In genomic region chr9:71128911-71129310, GRCm38 (mm10) we compare ENCODE assay signal across 8 mouse cellular contexts. TPM values are rescaled to one million over a fixed set of nuclear protein-coding genes. Genes with fewer than 3 reads are reported as not detected.
DNase-seq lines count a peak whose midpoint lies in the region; ATAC-seq and TF ChIP-seq lines count a peak whose summit lies in the region.

No protein-coding gene starts in this region.

- TF ChIP-seq CTCF in kidney, adult 2 months (conservative IDR thresholded peaks at IDR 0.05; ENCODE audit: insufficient read depth, insufficient read length, low read depth, low read length), result peak; percentile 54

- 44% methylated on average over 5 of the region's 5 CpGs for WGBS in kidney, adult 2 months
- WGBS in kidney, embryonic 16.5 days, result 49% methylated on average over 5 of the region's 5 CpGs
- WGBS in embryonic facial prominence, embryonic 14.5 days, result 56% methylated on average over 5 of the region's 5 CpGs
- 52% methylated on average over 5 of the region's 5 CpGs for WGBS in intestine, embryonic 16.5 days
- WGBS in limb, embryonic 14.5 days, result 61% methylated on average over 5 of the region's 5 CpGs

- peak; percentile 72 for DNase-seq in kidney, adult 2 months
- DNase-seq in adrenal gland, postnatal 25 days, result peak; percentile 30
- DNase-seq in embryonic facial prominence, embryonic 14.5 days (ENCODE audit: low spot score), result peak; percentile 73
- peak; percentile 58 for DNase-seq in limb, embryonic 14.5 days (ENCODE audit: low spot score)
- DNase-seq in retina, embryonic 14.5 days (ENCODE audit: low spot score), result peak; percentile 76
- peak; percentile 26 for DNase-seq in urinary bladder, postnatal 10 days (ENCODE audit: low spot score)

- no peak overlapping the region for H3K27ac ChIP-seq in kidney, adult 2 months (ENCODE audit: insufficient read depth, low read depth, low read length)
- no peak overlapping the region for H3K27ac ChIP-seq in kidney, embryonic 16.5 days (ENCODE audit: low read length)
- H3K27ac ChIP-seq in embryonic facial prominence, embryonic 14.5 days (replicated peaks; ENCODE audit: low read depth, low read length), result no peak overlapping the region
- no peak overlapping the region for H3K27ac ChIP-seq in intestine, embryonic 16.5 days (ENCODE audit: low read length)
- no peak overlapping the region for H3K27ac ChIP-seq in limb, embryonic 14.5 days (replicated peaks; ENCODE audit: low read depth, low read length)

- H3K27me3 ChIP-seq in kidney, adult 2 months (replicated peaks; ENCODE audit: control insufficient read depth, insufficient read depth, low read length), result no peaks in the 10 kb centered on the region
- no peaks in the 10 kb centered on the region for H3K27me3 ChIP-seq in kidney, embryonic 16.5 days (ENCODE audit: insufficient read depth, low read length)
- no peaks in the 10 kb centered on the region for H3K27me3 ChIP-seq in embryonic facial prominence, embryonic 14.5 days (replicated peaks; ENCODE audit: control insufficient read depth, insufficient read depth, low read length)
- H3K27me3 ChIP-seq in intestine, embryonic 16.5 days (replicated peaks; ENCODE audit: control insufficient read depth, insufficient read depth, low read length), result no peaks in the 10 kb centered on the region
- no peaks in the 10 kb centered on the region for H3K27me3 ChIP-seq in limb, embryonic 14.5 days (ENCODE audit: control insufficient read depth, insufficient read depth, low read length)

- H3K4me2 ChIP-seq in kidney, embryonic 16.5 days (replicated peaks; ENCODE audit: low read depth, low read length), result no peak overlapping the region
- H3K4me2 ChIP-seq in embryonic facial prominence, embryonic 14.5 days (ENCODE audit: low read depth, low read length), result no peak overlapping the region
- H3K4me2 ChIP-seq in intestine, embryonic 16.5 days (ENCODE audit: low read depth, low read length), result no peak overlapping the region
- H3K4me2 ChIP-seq in limb, embryonic 14.5 days (replicated peaks; ENCODE audit: low read depth, low read length, severe bottlenecking), result no peak overlapping the region

- H3K36me3 ChIP-seq in kidney, adult 2 months (ENCODE audit: control insufficient read depth, insufficient read depth, low read length), result no peaks in the 10 kb centered on the region
- no peaks in the 10 kb centered on the region for H3K36me3 ChIP-seq in kidney, embryonic 16.5 days (ENCODE audit: insufficient read depth, low read length)
- H3K36me3 ChIP-seq in embryonic facial prominence, embryonic 14.5 days (ENCODE audit: control insufficient read depth, insufficient read depth, low read length), result no peaks in the 10 kb centered on the region
- H3K36me3 ChIP-seq in intestine, embryonic 16.5 days (ENCODE audit: control insufficient read depth, insufficient read depth, low read length), result no peaks in the 10 kb centered on the region
- H3K36me3 ChIP-seq in limb, embryonic 14.5 days (ENCODE audit: control insufficient read depth, insufficient read depth, low read length), result no peaks in the 10 kb centered on the region

- H3K9me3 ChIP-seq in kidney, embryonic 16.5 days (ENCODE audit: low read length), result no peaks in the 10 kb centered on the region
- no peaks in the 10 kb centered on the region for H3K9me3 ChIP-seq in embryonic facial prominence, embryonic 14.5 days (ENCODE audit: control insufficient read depth, low read length)
- H3K9me3 ChIP-seq in intestine, embryonic 16.5 days (ENCODE audit: control insufficient read depth, low read length), result no peaks in the 10 kb centered on the region
- H3K9me3 ChIP-seq in limb, embryonic 14.5 days (ENCODE audit: control insufficient read depth, low read length), result no peaks in the 10 kb centered on the region

- no peak for ATAC-seq in kidney, embryonic 16.5 days (ENCODE audit: low FRiP score, low TSS enrichment)
- ATAC-seq in embryonic facial prominence, embryonic 14.5 days (ENCODE audit: low read depth), result no peak
- peak; percentile 53; the same call in 1 of the 2 replicates for ATAC-seq in intestine, embryonic 16.5 days
- no peak for ATAC-seq in limb, embryonic 14.5 days (ENCODE audit: low FRiP score, low read depth)

- TF ChIP-seq POLR2A in kidney, adult 2 months (IDR thresholded peaks at IDR 0.05; ENCODE audit: low read depth, low read length), result no peak
- TF ChIP-seq POLR2A in limb, embryonic 14.5 days (IDR thresholded peaks at IDR 0.05; ENCODE audit: borderline replicate concordance, extremely low read depth, insufficient read depth, insufficient read length), result no peak

- no peak overlapping the region for H3K9ac ChIP-seq in kidney, embryonic 16.5 days (replicated peaks; ENCODE audit: low read length)
- H3K9ac ChIP-seq in embryonic facial prominence, embryonic 14.5 days (ENCODE audit: low read depth, low read length), result no peak overlapping the region
- H3K9ac ChIP-seq in intestine, embryonic 16.5 days (ENCODE audit: low read depth, low read length), result no peak overlapping the region
- no peak overlapping the region for H3K9ac ChIP-seq in limb, embryonic 14.5 days (ENCODE audit: low read depth, low read length, severe bottlenecking)

- no peak overlapping the region for H3K4me3 ChIP-seq in kidney, adult 2 months (ENCODE audit: insufficient read depth, low read depth, low read length)
- H3K4me3 ChIP-seq in kidney, embryonic 16.5 days (ENCODE audit: low read length), result no peak overlapping the region
- H3K4me3 ChIP-seq in embryonic facial prominence, embryonic 14.5 days (ENCODE audit: low read depth, low read length), result no peak overlapping the region
- H3K4me3 ChIP-seq in intestine, embryonic 16.5 days (ENCODE audit: low read length), result no peak overlapping the region
- no peak overlapping the region for H3K4me3 ChIP-seq in limb, embryonic 14.5 days (replicated peaks; ENCODE audit: low read length)

- no peaks in the 10 kb centered on the region for H3K4me1 ChIP-seq in kidney, adult 2 months (ENCODE audit: control insufficient read depth, insufficient read depth, low read length)
- no peaks in the 10 kb centered on the region for H3K4me1 ChIP-seq in kidney, embryonic 16.5 days (ENCODE audit: insufficient read depth, low read length)
- no peaks in the 10 kb centered on the region for H3K4me1 ChIP-seq in embryonic facial prominence, embryonic 14.5 days (ENCODE audit: control insufficient read depth, insufficient read depth, low read length)
- H3K4me1 ChIP-seq in intestine, embryonic 16.5 days (ENCODE audit: control insufficient read depth, insufficient read depth, low read length), result peaks cover 5% of the 10 kb centered on the region; the same call in 1 of the 2 replicates
- no peaks in the 10 kb centered on the region for H3K4me1 ChIP-seq in limb, embryonic 14.5 days (ENCODE audit: control insufficient read depth, insufficient read depth, low read length)

RNA-seq across cellular contexts. Expression of gene Aqp9, which starts 39.6 kb away (rescaled TPM):
- 0.11 and 0.27 TPM in 2 replicates for polyA plus RNA-seq in kidney, adult 2 months (2012; rRNA removed)
- polyA plus RNA-seq in kidney, embryonic 16.5 days (2015; fragmentation: Nextera tagmentation; extraction: Ambion mirVana), result 0.27 and 0.33 TPM in 2 replicates
- total RNA-seq in adrenal gland, postnatal 25 days (2021), result 0.36 and 1.5 TPM in 2 replicates
- 0.43 and 0.68 TPM in 2 replicates for polyA plus RNA-seq in embryonic facial prominence, embryonic 14.5 days (2014; fragmentation: Nextera tagmentation; extraction: Ambion mirVana)
- 1.1 TPM in 2 replicates for polyA plus RNA-seq in intestine, embryonic 16.5 days (2015; fragmentation: Nextera tagmentation; extraction: Ambion mirVana)
- 0.46 and 0.49 TPM in 2 replicates for polyA plus RNA-seq in limb, embryonic 14.5 days (2012; rRNA removed)
- polyA plus RNA-seq in limb, embryonic 14.5 days (2014; fragmentation: Nextera tagmentation; extraction: Ambion mirVana), result 1.1 and 1.2 TPM in 2 replicates

Comparison
In these comparisons a context has a peak if more than half of its experiments do, and no peak if none do; other contexts are left out.
1. DNase-seq: peak in every context shown above with its lines; median percentile 76 in retina, embryonic 14.5 days; 73 in embryonic facial prominence, embryonic 14.5 days; 72 in kidney, adult 2 months; 58 in limb, embryonic 14.5 days; 30 in adrenal gland, postnatal 25 days; 26 in urinary bladder, postnatal 10 days.